Mouse (Mus musculus): ENCODE data around the gene Lpar3.
A peak's percentile ranks its signal among the peaks of the same experiment; 100 is the strongest.

- no peak for TF ChIP-seq CTCF (IDR thresholded peaks at IDR 0.05)
- TF ChIP-seq EP300 (IDR thresholded peaks at IDR 0.05) = peak; percentile 69
Observed at GRCm38 (mm10) chr3:146246557-146246956, 25.8 kb downstream of the Lpar3 start.

Measured in lung, postnatal 0 days (tissue).